Mouse (Mus musculus): ENCODE measurements around the gene Tcp10b. TPM values are rescaled to one million over a fixed set of nuclear protein-coding genes. Genes with fewer than 3 reads are reported as not detected.

Tcp10b gene
- total RNA-seq, 2 experiments from 2014 or later = 0.10 to 0.32 TPM

Other genes starting within 250 kb of the Tcp10b start
- gene Mas1, start 193.0 kb upstream of the Tcp10b start, total RNA-seq (2021) = under 1 TPM in 1 of 2 experiments, not detected in 1; 0.59 TPM
- 1 to 10 TPM; 1.2 to 2.2 TPM for gene Mrgprh, start 185.1 kb upstream of the Tcp10b start, total RNA-seq (2021)
- gene Pnldc1, start 150.9 kb upstream of the Tcp10b start, total RNA-seq (2021) = under 1 TPM in 1 of 2 experiments, not detected in 1; 0.83 TPM
- gene Tcp1, start 145.4 kb upstream of the Tcp10b start, total RNA-seq (2021) = 100 to 1,000 TPM; 159 to 178 TPM
- gene Mrpl18, start 144.8 kb upstream of the Tcp10b start, total RNA-seq (2021) = 100 to 1,000 TPM; 100 to 109 TPM
- not detected for gene Acat3, start 120.5 kb upstream of the Tcp10b start, total RNA-seq (2021)
- 1 to 10 TPM; 3.2 to 5.4 TPM for gene Acat2, start 100.4 kb upstream of the Tcp10b start, total RNA-seq (2021)
- gene Wtap, start 66.9 kb upstream of the Tcp10b start, total RNA-seq (2021) = 10 to 100 TPM; 23.3 to 24.7 TPM
- 100 to 1,000 TPM; 447 to 456 TPM for gene Sod2, start 54.3 kb upstream of the Tcp10b start, total RNA-seq (2021)
- gene Gpr31b, start 8.8 kb upstream of the Tcp10b start, total RNA-seq (2021) = not detected
- gene Unc93a, start 70.7 kb downstream of the Tcp10b start, total RNA-seq (2021) = not detected
- gene Smok2a, start 160.1 kb downstream of the Tcp10b start, total RNA-seq (2021) = not detected
- not detected for gene Smok2b, start 169.2 kb downstream of the Tcp10b start, total RNA-seq (2021)